Mouse (Mus musculus) brown adipose tissue, adult 24 weeks (tissue): Measurements from ENCODE around the gene Cyyr1. TPM values are rescaled to one million over a fixed set of nuclear protein-coding genes. Genes with fewer than 3 reads are reported as not detected.
"Not testable (repeated sequence)": the region's sequence is repeated elsewhere in the genome, so short reads cannot be mapped to it uniquely, and the experiment has no call there.

ENCODE experiments used
- H3K27ac ChIP-seq: fragments of 200-500 bp; replicated peaks from 2 replicates; pipeline ENCODE4 v1.5.1; 2012; ENCODE audit warnings: low read depth, mild to moderate bottlenecking, low read length
- H3K4me1 ChIP-seq: fragments of 200-500 bp; 2 replicates; pipeline ENCODE4 v1.6.1; 2012; ENCODE audit warnings: low read length, mixed read lengths; ENCODE audit not compliant: control insufficient read depth, insufficient read depth, insufficient read length
- H3K4me3 ChIP-seq: fragments of 200-500 bp; 2 replicates; pipeline ENCODE4 v1.5.1; 2012; ENCODE audit warnings: low read depth, mild to moderate bottlenecking, low read length, moderate library complexity; ENCODE audit not compliant: insufficient read depth
- polyA plus RNA-seq: library from polyadenylated mRNA; stranded (reverse); fragments of >200 nt; gene quantifications from 2 replicates; pipeline ENCODE4 v1.2.4, GENCODE M21; 2012; ENCODE audit not compliant: missing spikeins, insufficient read depth, insufficient read length

Cyyr1 gene
- 12.4 and 16.1 TPM in 2 replicates for polyA plus RNA-seq

DNA sequence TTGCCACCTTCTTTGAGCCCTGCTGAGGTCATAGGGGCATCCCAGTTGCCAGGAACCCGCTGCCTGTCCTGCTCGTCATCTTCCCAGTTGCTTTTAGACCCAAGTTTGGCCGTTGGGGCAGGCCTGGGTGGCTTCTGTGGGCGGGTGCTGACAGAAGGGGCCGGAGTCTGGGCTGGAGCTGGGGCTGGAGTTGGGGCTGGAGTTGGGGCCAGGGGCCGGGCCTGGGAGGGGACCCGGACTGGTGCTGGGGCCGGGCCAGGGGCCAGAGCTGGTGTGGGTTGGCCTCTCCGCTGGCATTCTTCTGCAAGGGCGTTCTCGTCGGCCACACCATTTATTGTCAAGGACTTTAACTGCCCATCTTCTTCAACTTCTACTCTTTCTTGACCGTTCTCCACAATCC is at the start of gene Cyyr1:
Gene Cyyr1 (minus strand): TSS at position 101 of the 400 bp plus-strand sequence.
- H3K27ac ChIP-seq, H3K4me1 ChIP-seq, H3K4me3 ChIP-seq: not testable (repeated sequence)

DNA sequence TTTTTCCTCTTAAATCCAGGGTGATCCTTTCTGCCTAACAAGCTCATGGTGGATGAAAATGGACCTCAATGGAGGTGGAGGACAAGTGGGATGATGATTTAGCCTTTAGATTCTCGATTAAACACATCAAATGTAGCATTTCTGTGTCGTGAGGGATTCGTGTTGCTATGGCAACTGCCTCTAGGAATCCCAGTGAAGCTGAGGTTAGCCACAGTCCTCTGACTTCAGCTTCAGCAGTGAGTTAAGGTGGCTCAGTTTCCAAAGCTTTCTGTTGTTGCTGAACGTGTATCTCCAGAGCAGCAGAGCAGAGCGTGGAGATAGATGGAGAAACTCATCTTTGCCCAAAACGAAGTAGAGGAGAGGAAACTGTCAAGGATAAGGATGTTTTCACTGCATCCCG is 35.6 kb upstream of the Cyyr1 start:
- no peak overlapping the region for H3K4me3 ChIP-seq
- H3K27ac ChIP-seq: no peak overlapping the region
- H3K4me1 ChIP-seq: no peaks in the 10 kb centered on the region

DNA sequence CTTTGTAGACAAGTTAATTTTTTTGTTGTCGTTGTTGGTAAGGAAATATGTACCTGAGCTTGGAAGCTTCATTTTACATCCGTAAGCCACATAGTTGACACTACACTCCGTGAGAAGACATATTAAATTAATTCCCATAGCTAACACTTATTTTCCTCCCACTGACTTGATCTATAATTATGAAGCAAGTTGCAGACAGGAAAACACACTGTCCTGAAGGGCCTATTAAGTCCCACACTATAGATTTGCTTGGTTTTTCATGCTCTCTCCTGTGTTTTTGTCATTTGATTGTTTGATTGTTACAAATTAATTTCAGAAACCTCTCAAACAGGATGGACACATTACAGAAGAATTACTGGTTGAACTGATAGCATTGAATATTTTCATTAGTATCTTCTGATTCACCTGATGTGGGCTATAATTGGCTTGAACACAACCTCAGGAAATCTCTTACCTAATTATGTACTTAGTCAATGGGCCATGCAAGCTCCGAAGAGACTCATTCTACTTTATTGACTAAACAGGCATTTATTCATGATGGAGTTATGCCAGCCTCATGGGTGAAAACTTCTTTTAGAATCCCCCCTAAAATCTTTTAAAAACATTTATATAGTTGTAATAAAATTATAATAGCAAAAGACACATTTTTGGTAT is 34.5 kb upstream of the Cyyr1 start:
- no peak overlapping the region for H3K27ac ChIP-seq
- H3K4me3 ChIP-seq: no peak overlapping the region
- H3K4me1 ChIP-seq: no peaks in the 10 kb centered on the region

DNA sequence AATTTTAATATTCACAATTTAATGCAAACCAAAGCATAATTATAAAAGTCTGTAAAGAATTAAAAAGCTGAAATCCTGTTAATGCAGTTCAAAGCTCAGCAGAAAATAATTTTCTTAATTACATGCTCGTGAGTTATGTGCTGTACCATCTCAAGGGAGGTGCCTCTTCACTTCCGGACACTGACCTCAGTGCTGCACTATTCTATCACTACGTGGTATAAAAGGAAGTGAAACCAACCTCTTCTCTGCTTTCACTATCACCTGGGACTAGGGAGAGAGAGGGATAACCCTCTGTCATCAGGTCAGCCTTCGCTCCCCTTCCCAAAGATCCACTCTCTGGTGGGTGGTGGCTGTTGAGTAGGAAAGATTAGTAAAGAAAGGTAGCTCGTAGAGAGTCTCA is 13.3 kb upstream of the Cyyr1 start:
- peak overlapping the region; percentile 63 for H3K27ac ChIP-seq
- H3K4me1 ChIP-seq: peaks cover 2% of the 10 kb centered on the region; the same call in 1 of the 2 replicates
- no peak overlapping the region for H3K4me3 ChIP-seq

DNA sequence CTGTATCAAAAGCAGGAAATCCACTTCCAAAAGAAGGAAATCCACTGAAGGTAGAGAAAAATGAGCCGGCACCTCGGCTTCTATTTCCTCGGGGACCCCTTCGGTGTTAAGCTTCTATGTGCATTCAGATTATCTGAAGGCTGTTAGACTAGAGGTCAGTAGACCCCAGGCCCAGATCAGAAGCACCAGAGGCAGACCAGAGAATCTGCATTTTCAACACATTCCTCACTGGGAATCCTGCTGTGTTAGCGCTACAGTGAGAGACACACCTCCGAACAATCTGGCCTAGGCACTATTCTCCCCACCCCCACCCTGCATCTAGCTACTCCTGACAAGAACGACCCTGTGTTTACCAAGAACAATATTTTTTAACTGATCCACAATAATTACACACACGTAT is 641 bp upstream of the Cyyr1 start:
- Histone ChIP-seq H3K4me1 (no peaks in the 10 kb centered on the region), H3K27ac (no peak overlapping the region), H3K4me3 (no peak overlapping the region)

DNA sequence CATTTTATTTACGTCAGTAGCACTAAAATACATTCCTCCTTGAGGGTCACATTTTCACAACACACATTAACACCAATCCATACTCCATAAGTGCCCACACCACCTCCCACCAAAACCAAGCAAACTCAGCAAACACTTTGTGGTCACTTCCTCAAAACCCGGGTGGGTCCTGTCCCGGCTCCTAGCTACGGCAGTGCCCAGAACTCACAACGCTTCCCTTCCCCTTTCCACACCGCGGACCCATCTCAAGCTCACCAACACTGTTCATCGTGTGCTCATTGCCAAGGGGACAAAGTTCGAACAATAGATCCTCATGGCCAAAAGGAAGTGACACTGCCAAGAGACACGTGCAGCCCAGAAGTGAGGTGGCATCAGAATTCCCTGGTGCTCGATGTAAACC is 1.2 kb downstream of the Cyyr1 start:
- not testable (repeated sequence) for H3K4me3 ChIP-seq, H3K27ac ChIP-seq, H3K4me1 ChIP-seq

DNA sequence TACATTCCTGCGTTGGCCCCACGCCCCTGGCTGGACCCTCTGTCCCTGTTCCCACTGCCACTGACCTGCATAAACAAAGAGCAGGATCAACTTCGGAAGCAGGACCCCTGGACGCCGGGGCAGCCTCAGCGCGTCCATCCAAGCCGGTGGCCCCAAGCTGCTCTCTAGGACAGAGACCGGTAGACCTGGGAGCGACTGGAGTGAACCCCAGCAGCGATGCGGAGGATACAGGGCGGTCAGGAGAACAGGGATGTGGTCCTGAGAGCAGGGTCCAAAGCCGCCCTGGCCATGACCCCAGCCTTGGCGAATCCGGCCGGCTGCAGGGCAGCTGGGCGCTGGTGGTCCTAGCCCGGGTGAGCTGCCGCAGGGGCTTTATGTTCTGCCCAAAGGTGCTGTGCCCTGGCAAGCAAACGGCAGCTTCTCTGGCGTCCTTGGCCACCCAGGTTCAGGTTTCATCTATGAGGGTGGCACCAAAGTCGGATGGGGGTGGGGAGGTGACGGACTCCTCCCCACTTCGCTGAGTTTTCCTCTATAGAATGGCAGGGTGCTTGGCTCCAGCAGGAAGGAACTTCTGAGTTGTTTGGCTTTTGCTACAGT is 3.1 kb downstream of the Cyyr1 start:
- Histone ChIP-seq H3K4me3 (peak overlapping the region; percentile 80), H3K27ac (peak overlapping the region; percentile 95), H3K4me1 (no peaks in the 10 kb centered on the region)

DNA sequence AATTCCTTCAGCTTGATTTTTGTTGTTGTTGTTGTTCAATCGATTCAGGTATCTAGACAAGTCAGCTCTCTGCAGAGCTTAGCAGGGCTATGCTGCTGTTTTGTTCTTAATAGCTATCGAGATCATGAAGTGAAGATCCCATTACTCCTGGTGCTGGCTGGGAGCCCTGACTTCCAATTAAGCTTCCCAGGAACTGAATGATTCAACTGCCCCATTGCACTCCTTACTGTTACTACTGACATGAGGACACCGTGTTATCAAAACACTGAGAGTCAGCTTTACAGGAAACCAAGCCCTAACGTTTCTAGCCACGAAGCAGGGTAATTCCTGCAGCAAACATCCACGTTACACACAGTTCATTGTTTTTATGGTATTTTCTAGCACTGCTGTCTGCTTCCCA is 6.7 kb downstream of the Cyyr1 start:
- Histone ChIP-seq H3K27ac (peak overlapping the region; percentile 96), H3K4me1 (peaks cover 6% of the 10 kb centered on the region; the same call in 1 of the 2 replicates), H3K4me3 (peak overlapping the region; percentile 53)

DNA sequence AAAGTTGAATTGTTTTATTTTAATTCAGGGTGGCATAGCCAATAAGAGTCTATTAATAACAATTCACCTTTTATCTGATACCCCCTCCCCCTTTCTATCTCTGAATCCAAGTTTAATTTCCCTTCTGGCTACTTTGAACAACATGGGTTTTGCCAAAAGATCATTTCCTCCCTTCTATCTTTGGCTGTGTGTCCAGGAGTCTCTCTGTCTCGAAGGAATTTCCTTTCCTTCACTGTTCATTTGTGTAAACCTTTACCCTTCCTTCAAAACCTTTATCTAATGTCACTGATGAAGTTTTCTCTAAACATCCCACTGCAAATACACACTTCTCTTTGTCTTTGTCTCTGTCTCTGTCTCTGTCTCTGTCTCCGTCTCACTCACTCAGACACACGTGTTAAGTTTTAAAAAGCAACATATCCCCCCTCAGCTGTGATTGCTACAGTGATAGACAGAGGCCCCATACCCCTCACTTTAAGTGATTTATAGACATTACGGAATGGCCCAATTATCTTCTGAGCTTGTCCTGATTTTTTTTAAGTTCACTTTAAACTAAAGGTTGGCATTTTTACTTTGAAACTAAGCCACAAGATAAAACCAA is 11.4 kb downstream of the Cyyr1 start:
- H3K4me3 ChIP-seq: peak overlapping the region; percentile 19; the same call in 1 of the 2 replicates
- H3K4me1 ChIP-seq: peaks cover 13% of the 10 kb centered on the region
- H3K27ac ChIP-seq: peak overlapping the region; percentile 100

DNA sequence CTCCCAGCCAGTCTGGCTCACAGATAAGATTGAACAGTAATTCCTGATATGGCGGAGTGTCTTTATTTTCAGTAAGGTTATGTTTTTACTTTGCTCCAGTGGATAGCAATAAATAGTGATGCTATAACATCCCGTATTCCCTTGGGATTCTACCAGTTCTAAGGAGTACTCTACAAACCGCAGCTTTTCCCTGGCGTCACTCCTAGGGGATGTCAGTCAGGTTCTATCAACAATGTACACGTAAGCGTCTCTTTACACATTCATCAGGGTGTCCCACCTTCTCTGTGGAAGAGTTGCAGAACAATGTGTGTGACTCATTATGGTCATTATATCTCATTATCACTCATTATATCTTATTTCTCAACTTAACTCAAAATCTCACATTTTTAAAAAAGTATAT is 12.2 kb downstream of the Cyyr1 start:
- H3K27ac ChIP-seq: peak overlapping the region; percentile 86

DNA sequence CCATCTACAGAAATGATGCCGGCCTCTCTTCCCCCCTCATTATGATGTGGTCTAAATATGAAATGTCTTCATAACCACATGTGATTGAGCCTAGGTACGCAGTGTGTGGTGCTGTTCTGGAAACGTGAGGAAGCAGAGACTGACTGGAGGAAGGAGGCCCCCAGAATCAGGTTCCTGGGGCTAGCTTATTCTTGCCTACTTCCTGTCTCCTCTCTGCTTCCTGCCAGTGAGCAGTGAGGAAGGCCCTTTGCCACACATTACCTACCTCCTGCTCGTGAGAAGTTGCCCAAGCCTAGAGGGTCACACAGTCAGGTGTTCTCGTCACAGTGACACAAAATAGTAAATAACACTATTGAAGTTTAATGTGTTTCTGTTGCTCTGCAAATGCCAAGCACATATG is 14.8 kb downstream of the Cyyr1 start:
- no peak overlapping the region for H3K4me3 ChIP-seq

More for the DNA sequence above, 12.2 kb downstream of the Cyyr1 start:
- peak overlapping the region; percentile 11; the same call in 1 of the 2 replicates for H3K4me3 ChIP-seq
- H3K4me1 ChIP-seq: peaks cover 13% of the 10 kb centered on the region

DNA sequence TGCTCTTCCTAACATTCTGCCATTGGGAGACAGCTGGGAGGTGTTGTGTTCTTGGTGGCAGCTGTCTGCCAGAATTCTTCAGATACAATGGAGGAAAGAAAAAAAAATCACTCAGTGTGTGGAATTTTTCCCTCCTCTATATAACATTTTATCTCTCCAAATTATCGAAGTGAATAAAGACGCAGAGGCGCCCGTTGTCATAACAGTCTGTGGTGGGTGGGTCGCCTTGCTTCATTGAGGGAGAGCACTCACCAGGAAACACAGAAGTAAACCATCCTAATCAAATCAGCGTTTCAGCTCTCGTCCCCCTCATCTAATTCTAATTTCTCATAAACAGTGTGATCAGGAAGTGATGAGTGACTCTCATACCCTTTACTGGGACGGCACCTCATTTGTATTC is 17.1 kb downstream of the Cyyr1 start:
- Histone ChIP-seq H3K4me1 (peaks cover 7% of the 10 kb centered on the region), H3K27ac (peak overlapping the region; percentile 4; the same call in 1 of the 2 replicates), H3K4me3 (no peak overlapping the region)

More for the DNA sequence above, 14.8 kb downstream of the Cyyr1 start:
- Histone ChIP-seq H3K27ac (peak overlapping the region; percentile 92), H3K4me1 (peaks cover 7% of the 10 kb centered on the region)

DNA sequence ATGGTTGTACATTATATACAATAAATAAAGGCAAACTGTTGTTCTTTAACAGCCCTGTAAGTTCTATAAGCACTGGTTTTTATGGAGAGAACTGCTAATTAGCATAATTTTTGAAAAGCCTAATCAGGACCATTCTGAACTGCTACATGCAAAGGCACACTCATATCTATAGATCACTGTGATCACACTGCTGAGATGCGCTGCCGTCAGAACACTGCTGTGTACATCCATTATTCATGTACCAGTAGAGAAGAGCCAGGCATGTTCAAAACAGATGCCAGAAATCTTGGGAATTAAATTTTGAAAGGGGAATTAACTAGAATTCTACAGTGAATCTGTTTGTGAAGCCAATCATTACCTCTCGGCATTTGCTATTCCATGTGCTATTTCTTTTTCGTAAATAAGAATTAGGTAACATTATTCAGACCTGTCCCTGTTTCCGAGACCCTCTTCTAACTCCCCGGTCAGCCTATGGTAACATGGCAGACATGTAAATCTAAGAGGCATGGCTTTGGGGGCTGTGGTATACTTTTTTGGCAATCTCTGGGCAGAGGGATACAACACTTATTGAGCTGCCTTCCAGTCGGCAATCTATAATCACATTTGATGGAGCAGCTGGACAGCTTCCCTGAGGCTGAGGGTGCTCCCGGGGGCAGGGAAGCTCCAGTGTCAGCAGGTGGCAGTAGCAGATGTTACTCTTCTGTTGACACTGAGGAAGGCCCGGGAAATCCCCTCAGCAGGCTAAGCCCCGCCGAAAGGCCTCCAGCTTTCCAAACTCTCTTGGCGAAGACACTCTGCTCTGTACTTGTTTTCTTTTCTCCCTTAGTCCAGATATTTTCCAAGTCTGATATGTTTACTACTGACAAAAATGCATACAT is 25.2 kb downstream of the Cyyr1 start:
- Histone ChIP-seq H3K4me1 (no peaks in the 10 kb centered on the region), H3K4me3 (no peak overlapping the region), H3K27ac (no peak overlapping the region)

DNA sequence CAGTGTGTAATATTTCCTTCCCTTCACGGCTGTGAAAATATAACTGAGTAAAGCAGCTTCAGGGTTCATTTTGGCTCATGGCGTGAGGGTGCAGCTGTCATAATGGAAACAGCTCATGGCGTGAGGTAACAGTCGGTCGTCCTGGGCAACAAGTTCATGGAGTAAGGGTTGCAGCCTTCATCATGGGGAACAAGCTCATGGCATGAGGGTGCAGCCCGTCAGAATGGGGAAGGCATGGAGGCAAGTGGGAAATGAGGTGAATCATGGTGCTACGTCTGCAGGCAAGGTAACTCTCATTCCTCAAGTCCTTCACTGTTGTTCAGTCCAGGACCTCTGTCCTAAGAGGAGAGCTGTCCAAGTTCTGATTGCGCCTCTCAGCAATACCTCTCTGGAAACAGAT is 28.6 kb downstream of the Cyyr1 start:
- Histone ChIP-seq H3K4me3 (no peak overlapping the region), H3K4me1 (no peaks in the 10 kb centered on the region), H3K27ac (no peak overlapping the region; the same call in 1 of the 2 replicates)

DNA sequence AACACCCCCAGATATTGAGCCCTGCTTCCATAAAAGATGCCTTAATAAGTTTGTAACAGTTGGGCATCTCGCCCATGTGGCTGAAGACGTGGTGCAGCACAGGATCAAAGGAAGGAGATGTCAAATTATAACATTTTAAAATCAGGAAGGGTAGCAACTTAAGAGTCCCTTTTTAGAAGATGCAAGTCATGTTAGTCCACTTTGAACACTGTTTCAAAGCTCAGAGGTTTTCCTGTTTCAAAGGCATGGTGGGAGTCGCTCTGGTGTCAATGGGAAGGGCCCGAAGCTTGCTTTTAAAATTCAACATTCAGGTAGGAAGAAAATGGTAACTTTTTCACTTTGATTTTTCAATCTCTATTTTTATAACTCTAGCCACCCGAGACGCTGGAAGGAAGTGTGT is 45.9 kb downstream of the Cyyr1 start:
- Histone ChIP-seq H3K4me1 (peaks cover 5% of the 10 kb centered on the region; the same call in 1 of the 2 replicates), H3K27ac (no peak overlapping the region), H3K4me3 (no peak overlapping the region)
